Mouse (Mus musculus) Muller cell, postnatal 12 days (primary cell): Measurements from ENCODE around the gene Cd300ld3.

Experiments used
- DNase-seq: peaks from one replicate; pipeline ENCODE4 v3.0.0-alpha.2; 2015; ENCODE audit errors: inconsistent ontology term

The Cd300ld3 gene

GRCm38 (mm10) chr11:115048259-115048658 is at the start of gene Cd300ld3:
Gene Cd300ld3, minus strand, starts transcription at chr11:115048409.
- no peak for DNase-seq

- DNase-seq, result no peak
Observed at GRCm38 (mm10) chr11:115092140-115092539, 43.9 kb upstream of the Cd300ld3 start.

- DNase-seq, result peak; percentile 56
Observed at GRCm38 (mm10) chr11:115091362-115091901, 43.2 kb upstream of the Cd300ld3 start, which contains the start of gene Rab37. Gene Rab37, plus strand, starts transcription at chr11:115091431.

- DNase-seq, result no peak
Observed at GRCm38 (mm10) chr11:115089853-115090252, 41.6 kb upstream of the Cd300ld3 start.

- DNase-seq, result no peak
Observed at GRCm38 (mm10) chr11:115086213-115086612, 38.0 kb upstream of the Cd300ld3 start.

GRCm38 (mm10) chr11:115085064-115085463 is 36.9 kb upstream of the Cd300ld3 start:
- no peak for DNase-seq

GRCm38 (mm10) chr11:115084595-115084994 is 36.4 kb upstream of the Cd300ld3 start:
- DNase-seq, result peak; percentile 12

GRCm38 (mm10) chr11:115083376-115084139 is 35.3 kb upstream of the Cd300ld3 start:
- peak; percentile 52 for DNase-seq

GRCm38 (mm10) chr11:115082196-115082595 is 34.0 kb upstream of the Cd300ld3 start:
- no peak for DNase-seq

- DNase-seq, result no peak
Observed at GRCm38 (mm10) chr11:115081373-115081772, 33.2 kb upstream of the Cd300ld3 start.

GRCm38 (mm10) chr11:115080886-115081285 is 32.7 kb upstream of the Cd300ld3 start:
- DNase-seq, result peak; percentile 53

- DNase-seq, result no peak
Observed at GRCm38 (mm10) chr11:115078680-115079079, 30.5 kb upstream of the Cd300ld3 start.

- no peak for DNase-seq
Observed at GRCm38 (mm10) chr11:115077436-115077835, 29.2 kb upstream of the Cd300ld3 start.

- no peak for DNase-seq
Observed at GRCm38 (mm10) chr11:115075859-115076258, 27.6 kb upstream of the Cd300ld3 start.

GRCm38 (mm10) chr11:115075407-115075806 is 27.2 kb upstream of the Cd300ld3 start:
- no peak for DNase-seq

- no peak for DNase-seq
Observed at GRCm38 (mm10) chr11:115073002-115073401, 24.8 kb upstream of the Cd300ld3 start.

GRCm38 (mm10) chr11:115071631-115072294 is 23.6 kb upstream of the Cd300ld3 start:
- DNase-seq, result peak; percentile 91

- DNase-seq, result peak; percentile 73
Observed at GRCm38 (mm10) chr11:115071015-115071551, 22.9 kb upstream of the Cd300ld3 start.

GRCm38 (mm10) chr11:115066768-115067167 is 18.6 kb upstream of the Cd300ld3 start:
- no peak for DNase-seq

GRCm38 (mm10) chr11:115062077-115062476 is 13.9 kb upstream of the Cd300ld3 start, which contains the start of gene Cd300e:
Gene Cd300e, minus strand, starts transcription at chr11:115062177.
- no peak for DNase-seq

- DNase-seq, result no peak
Observed at GRCm38 (mm10) chr11:115059797-115060196, 11.6 kb upstream of the Cd300ld3 start.

- DNase-seq, result no peak
Observed at GRCm38 (mm10) chr11:115058701-115059100, 10.5 kb upstream of the Cd300ld3 start.
